Comparison of ENCODE assay signal across 20 mouse cellular contexts in genomic region chr16:77284205-77284604, GRCm38 (mm10).
"Had no signal": no experiment of that assay in that cellular context is flagged by ENCODE, and none has a peak within 500 bp of the region (broad histone marks: within the 10 kb centered on the region; RNA-seq: fewer than 3 reads in every experiment).

No protein-coding gene starts in this region.

- H3K4me3 ChIP-seq: left cerebral cortex, adult 2 months; limb, embryonic 12.5 days; limb, embryonic 15.5 days; midbrain, embryonic 12.5 days; midbrain, embryonic 15.5 days; neural tube, embryonic 12.5 days; neural tube, embryonic 15.5 days had no signal

- DNase-seq: kidney, adult 2 months; kidney, postnatal 25 days; left cerebral cortex, postnatal 4 days; liver, postnatal 0 days; lung, embryonic 14.5 days; right cerebral cortex, adult 18-20 months; right cerebral cortex, postnatal 14 days; right cerebral cortex, postnatal 4 days; thymus, adult 2 months; thymus, postnatal 14 days; thymus, postnatal 4 days had no signal

- H3K27ac ChIP-seq: kidney, postnatal 0 days; left cerebral cortex, adult 2 months; limb, embryonic 12.5 days; limb, embryonic 15.5 days; liver, embryonic 14.5 days; midbrain, embryonic 12.5 days; midbrain, embryonic 15.5 days; neural tube, embryonic 12.5 days; neural tube, embryonic 15.5 days had no signal

- H3K27me3 ChIP-seq: limb, embryonic 12.5 days; limb, embryonic 15.5 days; midbrain, embryonic 12.5 days; midbrain, embryonic 15.5 days; neural tube, embryonic 12.5 days; neural tube, embryonic 15.5 days had no signal

- H3K36me3 ChIP-seq: limb, embryonic 12.5 days; limb, embryonic 15.5 days; midbrain, embryonic 12.5 days; neural tube, embryonic 12.5 days; neural tube, embryonic 15.5 days had no signal
